Mouse (Mus musculus) c-Kit-positive CD71-negative TER-119-negative erythroid progenitor cells, embryonic 14.5 days (primary cell): ENCODE measurements around the gene Rtl9.

ENCODE experiments used
- DNase-seq: peaks from one replicate; pipeline ENCODE4 v3.0.0-alpha.2; 2013; ENCODE audit warnings: low read depth

The Rtl9 gene

DNA sequence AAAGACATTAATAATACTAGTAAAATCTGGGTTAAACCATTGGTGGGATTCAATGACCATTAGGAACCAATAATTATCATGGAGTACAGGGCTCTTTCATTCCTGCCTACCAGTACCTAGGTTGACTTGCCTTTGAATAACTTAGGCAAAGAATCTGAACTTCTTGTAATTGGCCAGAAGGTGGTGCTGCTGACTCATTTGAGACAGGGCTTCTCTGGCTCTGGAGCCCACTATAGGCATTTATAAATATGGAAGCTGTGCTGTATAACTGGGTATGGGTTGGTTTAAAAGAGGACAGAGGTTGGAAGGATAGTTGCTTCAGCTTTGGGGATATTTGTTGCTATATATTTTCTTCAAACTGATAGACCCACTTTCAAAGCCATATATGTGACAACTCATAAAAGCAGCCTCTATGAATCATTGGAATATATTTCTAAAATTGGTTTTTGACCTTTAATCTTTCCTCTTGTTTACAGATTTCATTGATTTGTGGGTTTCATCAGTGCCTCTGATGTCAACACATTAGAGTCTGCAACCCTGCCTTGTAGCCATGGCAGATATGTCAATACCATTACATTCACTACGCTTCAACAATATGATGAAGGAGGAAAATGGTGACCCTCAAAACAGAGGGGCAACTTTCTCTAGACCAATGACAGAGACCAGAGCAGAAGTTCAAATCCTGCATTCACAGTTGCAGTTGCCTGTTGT, at the start of gene Rtl9:
Gene Rtl9, plus strand, starts transcription at position 551 of the 711 bp plus-strand sequence.
- no peak for DNase-seq

DNA sequence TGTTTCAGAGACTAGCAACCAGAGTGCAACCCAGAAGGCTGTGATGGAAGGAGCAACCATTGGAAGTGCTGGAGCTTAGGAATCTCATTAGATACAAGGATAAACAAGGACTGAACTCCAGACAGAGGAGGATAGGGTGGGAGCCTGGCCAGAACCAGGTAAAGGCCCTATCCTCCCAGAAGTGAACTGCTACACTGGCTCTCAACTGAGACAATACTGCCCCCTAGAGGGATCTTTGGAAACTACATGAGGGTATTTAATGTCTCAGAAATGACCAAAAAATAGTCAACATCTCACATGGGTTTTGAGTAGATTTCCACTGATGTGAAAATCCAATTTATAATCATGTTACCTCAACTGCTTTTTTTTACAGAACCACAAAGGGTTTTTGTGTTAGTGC, 47.9 kb upstream of the Rtl9 start:
- peak; percentile 44 for DNase-seq

DNA sequence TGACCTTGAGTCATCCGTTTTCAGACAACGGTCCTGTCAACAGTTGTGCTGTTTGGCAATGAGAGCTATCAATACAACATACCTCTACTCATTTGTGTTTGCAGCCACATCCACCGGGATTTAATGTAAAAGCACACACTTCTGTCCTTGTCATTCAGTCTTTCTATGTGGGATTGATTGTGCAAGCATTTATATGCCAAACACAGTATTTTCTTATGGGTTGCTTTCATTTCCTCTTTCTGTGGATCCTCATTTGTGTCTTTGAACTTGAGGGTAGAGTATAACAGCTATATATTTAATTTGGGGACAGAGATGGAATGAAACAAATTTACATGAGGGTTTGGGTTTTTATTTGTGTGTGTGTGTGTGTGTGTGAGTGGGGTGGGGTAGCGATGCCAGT, 47.5 kb upstream of the Rtl9 start:
- DNase-seq, result no peak

DNA sequence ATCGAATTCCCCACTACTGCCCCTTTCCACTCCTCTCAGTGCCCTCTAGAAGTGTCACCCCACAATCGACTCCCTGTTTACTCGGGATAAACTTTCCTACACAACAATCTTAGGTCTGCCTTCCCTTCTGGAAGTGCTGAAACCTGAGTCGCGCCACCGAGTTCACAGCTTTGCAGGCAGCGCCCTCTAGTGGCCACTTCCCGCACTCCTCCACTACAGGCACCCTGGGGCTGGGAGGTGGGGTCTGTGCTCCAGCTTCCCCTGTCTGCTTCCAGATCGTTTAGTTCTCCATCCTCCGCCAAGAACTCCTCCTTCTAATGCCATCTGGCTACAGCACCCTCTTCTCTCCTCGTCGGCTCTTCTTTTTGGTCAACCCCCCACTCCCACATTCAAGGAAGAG, 40.6 kb upstream of the Rtl9 start:
- DNase-seq, result peak; percentile 32

DNA sequence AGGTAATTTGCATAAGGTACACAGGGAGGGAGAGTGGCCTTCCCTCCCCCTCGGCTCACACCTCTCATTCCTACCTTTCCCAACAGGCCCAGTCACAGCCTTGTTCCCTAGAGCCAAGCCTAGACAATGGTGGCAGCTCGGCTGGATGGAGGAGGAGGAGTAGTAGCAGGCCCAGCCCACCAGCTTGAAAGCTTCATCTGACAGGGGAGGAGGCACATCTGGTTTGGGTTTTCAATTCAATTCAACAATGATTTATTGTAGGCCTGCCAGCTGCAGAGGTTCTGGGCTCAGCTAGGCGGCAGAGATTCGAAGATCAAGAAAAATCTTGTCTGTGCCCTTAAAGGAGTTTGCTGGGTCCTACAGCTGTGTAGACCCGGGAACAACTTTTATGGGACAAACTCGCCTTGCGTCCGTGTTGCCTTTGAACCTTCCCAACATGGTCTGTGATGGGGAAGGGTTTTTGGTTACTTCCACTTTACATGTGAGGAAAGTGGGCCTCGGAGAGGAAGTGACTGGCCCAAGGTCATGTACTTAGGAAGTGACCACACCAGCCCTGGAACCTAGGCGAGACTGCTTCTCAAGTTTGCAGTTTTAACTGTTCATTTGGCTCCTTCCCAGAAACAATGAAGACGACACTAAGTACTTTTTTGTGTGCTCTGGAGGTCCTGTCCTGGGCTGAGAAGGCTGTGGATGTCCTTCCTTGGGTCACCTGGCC, 36.6 kb upstream of the Rtl9 start:
- no peak for DNase-seq

DNA sequence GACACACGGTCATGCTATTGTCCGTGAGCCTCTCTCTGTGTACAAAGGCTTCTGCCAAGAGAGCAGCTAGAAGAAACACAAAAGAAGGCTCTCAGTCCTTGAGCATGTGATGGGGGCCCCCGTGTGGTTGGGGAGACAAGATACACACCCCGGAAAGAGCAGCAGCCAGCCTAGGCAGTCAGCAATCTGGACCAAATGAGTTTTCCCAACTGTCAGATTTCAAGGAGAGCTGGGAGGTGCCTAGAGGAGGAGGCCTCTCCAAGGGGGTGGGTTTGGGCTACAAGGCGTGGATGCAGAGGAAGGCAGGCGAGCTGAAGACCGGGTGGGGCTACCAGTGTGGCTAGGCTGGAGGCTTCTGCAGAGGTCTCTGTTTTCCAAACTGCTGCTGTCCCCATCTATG, 35.6 kb upstream of the Rtl9 start:
- DNase-seq, result no peak

DNA sequence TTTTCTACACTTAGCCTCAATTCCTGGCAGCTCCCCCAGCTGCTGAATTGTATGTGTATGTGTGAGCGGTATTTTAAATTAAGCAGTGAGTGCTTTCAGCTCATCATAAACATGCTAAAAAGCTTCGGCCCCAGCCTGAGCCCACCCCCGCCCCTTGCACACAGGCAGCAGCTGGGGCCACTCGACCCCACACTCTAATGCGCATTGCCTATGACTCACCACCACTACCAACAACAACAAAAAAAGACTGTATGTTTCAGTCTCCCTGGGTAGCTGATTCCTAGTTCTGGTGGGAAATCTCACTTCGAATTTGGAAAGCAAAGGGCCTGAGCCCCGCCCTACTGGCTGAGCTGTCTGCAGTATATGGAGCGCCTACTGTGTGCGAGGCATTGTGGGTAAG, 35.1 kb upstream of the Rtl9 start:
- no peak for DNase-seq

DNA sequence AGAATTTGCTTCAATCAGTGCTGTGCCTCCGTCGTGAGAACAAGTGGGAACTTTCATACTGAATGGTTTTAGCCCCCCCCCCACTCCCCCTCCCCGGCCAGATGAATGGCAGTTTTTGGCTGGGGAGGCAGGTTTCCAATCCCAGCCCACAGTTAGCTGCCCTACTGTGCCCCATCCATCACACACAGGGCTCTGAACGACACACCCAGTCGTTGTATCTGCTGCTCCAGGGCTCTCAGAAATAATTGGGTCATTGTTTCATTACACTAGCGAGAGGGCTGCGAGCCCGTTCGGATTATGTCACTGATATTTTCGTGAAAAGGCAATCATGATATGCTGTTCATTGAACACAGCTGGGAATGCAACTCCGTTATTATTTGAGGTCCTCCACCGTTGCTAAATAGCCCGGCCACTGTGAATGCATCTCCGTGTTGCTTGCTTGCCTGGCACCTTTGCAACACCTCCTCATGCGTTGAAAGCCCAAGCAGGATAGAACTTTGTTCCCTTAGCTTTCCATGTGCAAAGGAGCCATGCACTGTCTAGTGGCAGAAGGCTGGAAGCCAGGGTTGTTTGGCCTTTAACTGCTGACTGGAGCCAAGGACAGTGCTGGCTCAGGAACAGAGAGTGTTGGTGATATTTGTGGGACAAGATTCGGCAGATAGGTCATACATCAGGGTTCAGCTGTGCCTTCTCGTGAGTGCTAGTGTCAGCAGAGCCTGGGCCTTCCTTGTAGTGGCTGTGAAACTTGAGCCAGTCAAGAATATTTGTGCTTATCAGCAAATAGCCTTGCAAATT, 32.9 kb upstream of the Rtl9 start:
- no peak for DNase-seq

DNA sequence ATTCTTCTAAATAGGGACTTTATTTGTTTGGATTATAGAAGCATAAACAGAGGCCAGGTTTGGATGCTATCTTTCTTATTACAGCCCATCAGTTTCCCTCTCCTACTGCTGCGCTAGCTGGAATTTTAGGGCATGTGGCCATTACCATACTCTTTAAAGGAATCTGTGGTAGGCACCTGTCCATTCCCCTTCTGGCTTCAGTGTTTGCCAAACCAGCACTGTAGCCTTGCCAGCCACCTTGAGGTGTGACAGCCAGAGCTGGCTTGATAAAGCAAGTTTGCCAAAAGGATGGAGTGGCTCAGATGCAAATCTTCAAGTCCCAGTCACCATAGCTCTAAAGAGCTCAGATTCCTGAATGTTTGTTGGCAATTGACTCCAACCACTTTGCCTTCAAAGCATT, 32.3 kb upstream of the Rtl9 start:
- DNase-seq, result no peak

DNA sequence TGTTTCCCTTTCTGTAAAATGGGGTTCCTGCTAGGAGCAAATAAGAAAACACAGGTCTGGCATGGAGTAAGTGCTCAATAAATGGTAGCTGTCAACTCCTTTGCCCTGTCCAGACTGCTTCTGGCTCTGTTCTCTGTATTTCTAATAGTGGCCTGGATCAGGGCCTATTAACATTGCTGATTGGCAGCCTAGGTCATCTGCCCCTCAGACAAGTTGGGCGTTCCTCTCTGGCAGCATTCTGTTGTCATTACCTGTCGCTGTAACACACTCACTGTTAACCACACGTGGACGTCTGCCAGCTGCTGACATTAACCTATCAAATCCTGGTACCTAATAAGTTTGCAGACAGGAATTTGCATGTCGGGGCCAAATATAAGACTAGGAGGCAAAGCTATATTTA, 31.8 kb upstream of the Rtl9 start:
- no peak for DNase-seq

DNA sequence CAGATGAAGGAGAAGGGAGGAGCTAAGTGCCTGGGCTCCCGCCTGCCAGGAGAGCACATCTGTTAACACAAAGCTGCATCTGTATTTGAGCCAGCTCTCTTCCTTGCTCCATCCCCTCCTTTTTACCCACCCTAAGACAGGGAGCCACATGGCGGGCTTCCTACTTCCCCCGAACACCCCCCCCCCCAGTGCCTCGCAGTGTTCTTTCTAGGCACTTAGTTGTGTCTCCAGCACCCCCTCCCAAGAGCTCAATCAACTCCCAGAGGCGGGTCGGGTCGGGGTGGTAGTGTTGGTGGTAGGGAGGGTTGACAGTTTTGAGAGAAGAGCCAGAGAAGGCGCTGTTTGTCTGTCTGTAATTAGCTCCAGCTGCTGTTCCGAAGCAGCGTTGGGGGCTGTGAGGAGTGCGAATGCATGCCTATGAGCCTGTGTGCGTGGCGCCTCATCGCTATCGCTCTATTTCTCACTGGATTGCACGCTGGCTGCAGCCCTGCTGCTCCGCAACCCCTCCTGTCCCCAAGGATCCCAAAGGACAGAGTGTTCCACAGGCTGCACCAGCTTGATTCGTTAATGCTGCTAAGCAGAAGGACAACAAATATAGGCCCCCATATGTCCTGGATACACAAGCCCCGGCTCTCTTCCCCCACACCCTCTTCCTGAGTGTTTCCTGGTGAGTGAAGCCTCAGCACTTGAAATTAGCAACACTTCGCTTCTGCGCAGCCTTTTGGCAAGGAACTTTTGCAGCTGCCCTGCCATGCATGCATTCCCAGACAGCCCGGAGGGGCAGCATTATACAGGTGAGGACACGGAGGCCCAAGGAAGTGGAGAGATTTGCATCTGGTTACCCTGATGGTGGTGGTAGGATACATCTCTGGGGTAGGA, 18.7 kb upstream of the Rtl9 start:
- no peak for DNase-seq

DNA sequence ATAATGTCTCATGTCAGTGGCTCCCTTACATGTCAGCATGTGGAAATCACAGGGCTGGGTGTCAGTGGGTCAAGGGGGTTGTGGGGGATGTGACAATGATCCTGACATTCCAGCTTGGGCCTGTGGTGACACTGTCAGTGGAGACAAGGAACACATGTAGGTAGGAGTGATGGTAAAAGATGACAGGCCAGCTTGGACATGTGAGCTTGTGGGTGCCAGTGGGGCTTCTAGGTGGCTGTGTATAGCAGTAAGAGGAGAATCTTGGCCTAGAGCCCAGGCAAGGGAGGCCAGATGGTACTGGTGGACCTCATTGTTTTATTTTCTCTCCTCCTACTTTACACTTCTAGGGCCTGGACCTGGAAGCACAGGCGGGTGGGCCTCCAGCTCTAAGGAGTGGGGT, 16.7 kb upstream of the Rtl9 start:
- DNase-seq, result no peak

DNA sequence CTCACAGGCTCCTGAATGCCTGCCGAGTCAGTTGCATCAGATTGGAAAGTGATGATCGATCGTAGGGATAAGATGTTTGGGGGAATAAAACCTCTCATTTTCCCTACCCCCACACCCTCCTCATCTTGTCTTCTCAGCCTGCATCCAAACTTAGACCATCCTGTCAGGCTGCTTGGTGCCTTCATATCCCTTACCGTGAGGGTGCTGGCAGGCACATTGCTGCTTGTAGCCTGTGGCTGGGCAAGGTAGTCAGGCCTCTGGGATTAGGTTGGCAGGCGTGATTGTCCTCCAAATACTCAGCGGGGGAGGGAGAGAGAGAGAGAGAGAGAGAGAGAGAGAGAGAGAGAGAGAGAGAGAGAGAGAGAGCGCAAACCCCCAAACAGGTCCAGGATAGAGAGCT, 11.2 kb upstream of the Rtl9 start:
- no peak for DNase-seq

DNA sequence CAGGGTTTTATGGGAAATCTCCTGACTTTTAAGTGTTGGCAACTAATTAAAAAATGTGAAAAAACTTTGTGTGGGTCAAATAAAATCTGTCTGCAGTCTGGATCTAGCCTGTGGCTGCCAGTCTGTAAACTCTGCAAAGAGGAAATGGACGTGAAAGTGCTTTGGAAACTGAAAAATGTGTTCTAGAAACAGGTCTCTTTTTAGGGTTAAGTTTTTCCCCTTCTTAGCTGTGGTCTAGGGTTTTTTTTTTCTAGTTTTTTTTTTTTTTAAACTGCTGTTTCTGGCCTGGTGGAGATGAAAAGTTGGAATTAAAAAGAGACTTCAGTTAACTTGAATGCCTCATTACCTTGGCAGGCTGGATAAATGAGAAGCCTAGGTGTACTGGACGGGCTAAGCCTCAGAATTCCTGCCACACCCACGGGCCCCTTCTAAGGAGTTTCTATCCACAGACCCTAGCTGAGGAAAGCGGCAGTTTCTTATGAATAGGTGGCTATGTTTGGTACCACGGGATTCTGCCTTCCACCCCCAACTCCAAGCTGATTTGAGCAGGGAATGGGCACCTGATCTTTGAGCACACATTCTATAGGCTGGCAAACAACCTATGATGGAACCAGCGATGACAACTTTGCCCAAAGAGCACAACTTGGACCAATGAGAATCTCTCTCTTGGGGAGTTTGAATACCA, 8.3 kb upstream of the Rtl9 start:
- no peak for DNase-seq

DNA sequence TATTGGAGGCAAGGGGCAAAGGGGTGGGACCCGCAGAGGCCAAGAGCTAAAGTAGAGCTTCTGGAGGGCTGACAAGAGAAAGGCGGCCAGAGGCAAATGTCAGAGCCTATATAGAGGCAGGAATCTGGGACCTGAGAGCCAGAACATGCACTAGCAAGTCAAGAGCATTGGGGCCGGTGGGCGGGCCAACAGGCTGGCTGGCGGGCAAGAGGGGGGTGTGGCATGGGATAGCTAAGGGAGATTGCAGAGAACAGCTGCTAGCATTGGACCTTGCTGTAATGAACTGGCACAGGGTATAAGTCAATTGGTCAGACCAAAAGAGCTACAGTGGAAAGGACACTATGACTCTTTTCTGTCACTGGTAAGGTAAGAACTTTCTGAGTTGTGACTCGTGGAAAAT, 1.8 kb upstream of the Rtl9 start:
- DNase-seq, result no peak

DNA sequence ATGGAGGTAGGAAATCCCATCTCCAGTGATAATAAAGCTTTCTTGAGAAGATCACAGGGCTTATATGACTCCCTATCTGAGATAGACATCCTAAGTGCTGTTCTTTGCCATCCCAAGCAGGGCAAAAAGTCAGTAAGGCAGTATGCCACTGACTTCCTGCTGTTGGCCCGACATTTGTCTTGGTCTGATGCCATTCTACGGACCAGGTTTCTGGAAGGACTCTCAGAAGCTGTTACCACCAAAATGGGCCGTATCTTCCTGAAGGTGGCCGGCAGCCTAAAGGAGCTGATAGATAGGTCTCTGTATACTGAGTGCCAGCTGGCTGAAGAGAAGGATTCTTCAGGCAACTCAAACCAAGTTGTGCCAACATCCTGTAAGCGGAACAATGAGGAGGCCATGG, 3.8 kb downstream of the Rtl9 start:
- no peak for DNase-seq

DNA sequence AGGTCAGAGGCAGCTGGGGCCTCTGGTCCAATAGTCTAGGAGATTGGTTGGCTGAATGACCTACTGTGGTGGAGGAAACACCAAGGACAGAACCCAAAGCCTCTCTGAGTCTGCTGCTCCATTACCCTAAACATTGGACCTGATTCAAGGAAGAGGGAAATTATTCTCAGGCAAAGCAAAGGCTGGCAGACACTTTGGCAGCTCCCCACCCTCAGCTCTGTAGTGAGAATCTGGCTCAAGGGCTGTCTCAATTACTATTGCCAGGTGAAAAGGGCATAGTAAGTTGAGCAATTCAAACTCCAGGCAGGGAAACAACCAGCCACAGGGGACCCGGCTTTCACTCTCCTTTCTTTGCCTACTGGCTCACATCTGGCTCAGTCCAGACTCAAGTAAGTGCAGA, 6.5 kb downstream of the Rtl9 start:
- no peak for DNase-seq

DNA sequence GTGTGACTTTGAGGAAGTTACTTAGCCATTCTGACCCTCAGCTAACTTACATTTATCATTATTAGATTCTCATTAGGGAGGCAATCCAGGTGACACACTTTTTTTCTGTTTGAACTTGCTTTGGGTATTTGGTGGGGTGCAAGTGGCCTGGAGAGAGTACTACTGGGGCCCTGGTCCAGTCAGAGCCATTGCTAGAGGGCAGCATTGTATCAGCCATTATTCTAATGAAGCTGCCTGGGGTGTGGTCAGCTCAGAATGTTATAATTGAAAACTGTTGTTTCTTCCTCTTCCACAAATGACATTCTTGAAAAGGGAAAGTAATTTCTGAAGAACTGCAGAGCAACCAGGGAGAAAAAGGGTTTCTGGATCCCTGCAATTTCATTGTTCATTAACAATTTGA, 13.2 kb downstream of the Rtl9 start:
- no peak for DNase-seq
